Mouse (Mus musculus) forebrain, embryonic 13.5 days (tissue): ENCODE results near the gene Brca2. TPM values are rescaled to one million over a fixed set of nuclear protein-coding genes. Genes with fewer than 3 reads are reported as not detected.
A peak's percentile ranks its signal among the peaks of the same experiment; 100 is the strongest.
"Not testable (repeated sequence)": the region's sequence is repeated elsewhere in the genome, so short reads cannot be mapped to it uniquely, and the experiment has no call there.

Source experiments
- ATAC-seq: fragments of 200-750 bp; cut with Nextera tagmentation; 2 replicates; pipeline ENCODE4 v1.8.0; 2017
- H3K27ac ChIP-seq: fragments of 300-500 bp; sonication (generic); 2 replicates; pipeline ENCODE4 v1.5.1; 2015; ENCODE audit warnings: inconsistent platforms, mild to moderate bottlenecking, moderate library complexity
- H3K27me3 ChIP-seq: fragments of 300-500 bp; sonication (generic); 2 replicates; pipeline ENCODE4 v1.6.1; 2015; ENCODE audit warnings: mild to moderate bottlenecking, inconsistent platforms
- H3K36me3 ChIP-seq: fragments of 300-500 bp; sonication (generic); 2 replicates; pipeline ENCODE4 v1.6.1; 2015; ENCODE audit warnings: mild to moderate bottlenecking, inconsistent platforms; ENCODE audit not compliant: poor library complexity, severe bottlenecking
- H3K4me1 ChIP-seq: fragments of 300-500 bp; sonication (generic); 2 replicates; pipeline ENCODE4 v1.6.1; 2015; ENCODE audit warnings: inconsistent platforms
- H3K4me2 ChIP-seq: fragments of 300-500 bp; sonication (generic); 2 replicates; pipeline ENCODE4 v1.6.1; 2015; ENCODE audit warnings: inconsistent platforms, mild to moderate bottlenecking, moderate library complexity
- H3K4me3 ChIP-seq: fragments of 300-500 bp; sonication (generic); 2 replicates; pipeline ENCODE4 v1.5.1; 2015; ENCODE audit warnings: mild to moderate bottlenecking, inconsistent platforms
- H3K9ac ChIP-seq: fragments of 300-500 bp; sonication (generic); 2 replicates; pipeline ENCODE4 v1.6.1; 2015; ENCODE audit warnings: mild to moderate bottlenecking, inconsistent platforms
- H3K9me3 ChIP-seq: fragments of 300-500 bp; sonication (generic); replicated peaks from 2 replicates; pipeline ENCODE4 v1.6.1; 2016; ENCODE audit warnings: inconsistent platforms
- WGBS: fragments of 180-500 bp; shearing (Covaris S2); methylation state at CpG from one replicate; pipeline ENCODE4 v1.1.7; 2015; 5-methylcytosine and 5-hydroxymethylcytosine counted together
- polyA plus RNA-seq: library from polyadenylated mRNA; unstranded; fragments of >200 nt; fragmentation: Nextera tagmentation; extraction: Ambion mirVana; gene quantifications from 2 replicates; pipeline ENCODE4 v1.2.1, GENCODE M21; 2015

The Brca2 gene
- 23.9 and 29.0 TPM in 2 replicates for polyA plus RNA-seq

DNA sequence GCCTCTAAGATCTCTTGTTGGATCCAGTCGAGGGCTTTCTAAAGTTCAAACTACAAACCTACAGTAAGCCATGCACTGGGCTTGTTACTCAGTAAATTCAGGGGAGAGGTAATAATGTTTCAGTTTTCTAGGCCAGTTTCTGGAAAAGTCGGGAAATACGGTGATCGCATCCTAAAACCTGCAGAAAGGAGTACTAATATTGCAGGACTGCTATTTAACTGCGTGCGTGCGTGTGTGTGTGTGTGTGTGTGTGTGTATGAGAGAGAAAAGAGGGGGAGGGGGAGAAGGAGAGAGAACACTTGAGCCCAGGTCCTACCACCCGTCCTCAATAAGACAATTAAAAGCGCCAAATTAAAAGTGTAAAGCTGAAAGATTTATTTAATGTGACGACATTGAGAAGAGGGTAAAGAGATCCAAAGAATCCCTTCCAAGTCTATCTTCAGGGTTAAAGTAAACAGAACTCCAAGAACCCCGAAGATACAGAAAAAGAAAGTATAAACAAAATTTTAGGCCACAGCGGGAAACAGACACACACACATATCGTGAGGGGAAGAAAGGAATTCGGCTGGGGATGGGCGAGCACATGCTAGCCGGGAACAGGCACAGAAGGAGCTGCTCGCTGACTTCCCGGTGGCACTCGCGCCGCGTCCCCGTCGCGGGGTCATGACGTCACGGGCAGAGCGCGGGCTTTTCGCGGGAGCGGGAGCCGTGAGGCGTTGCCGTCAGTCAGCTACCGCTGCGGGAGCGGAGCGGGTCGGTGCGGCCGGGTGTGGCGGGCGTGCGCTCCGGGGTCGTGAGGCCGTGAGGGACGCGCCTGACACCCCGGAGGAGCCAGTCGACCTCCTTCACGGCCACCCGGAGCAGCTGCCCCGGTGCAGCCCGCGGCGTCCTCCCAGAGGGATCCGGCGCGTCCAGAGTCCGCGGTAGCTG lies at the start of gene Brca2:
Gene Brca2, plus strand, starts transcription at position 694 of the 930 bp plus-strand sequence.
- Histone ChIP-seq H3K4me1 (peaks cover 17% of the 10 kb centered on the region), H3K27ac (peak within 1 kb of the TSS; percentile 44), H3K27me3 (no peaks in the 10 kb centered on the region), H3K9ac (peak within 1 kb of the TSS; percentile 85), H3K9me3 (no peaks in the 10 kb centered on the region), H3K4me3 (peak within 1 kb of the TSS; percentile 73), H3K4me2 (peak within 1 kb of the TSS; percentile 66), H3K36me3 (no peaks in the 10 kb centered on the region)
- WGBS, result 6% methylated on average over 59 of the region's 63 CpGs
- peak; percentile 98 for ATAC-seq

GRCm38 (mm10) chr5:150477364-150477763 lies 45.1 kb upstream of the Brca2 start:
- H3K36me3 ChIP-seq, result peaks cover 23% of the 10 kb centered on the region; the same call in 1 of the 2 replicates

GRCm38 (mm10) chr5:150478612-150479011 lies 43.8 kb upstream of the Brca2 start:
- Histone ChIP-seq H3K36me3 (peaks cover 16% of the 10 kb centered on the region; the same call in 1 of the 2 replicates), H3K27ac (no peak overlapping the region), H3K9ac (no peak overlapping the region), H3K4me2 (no peak overlapping the region), H3K4me3 (no peak overlapping the region), H3K9me3 (no peaks in the 10 kb centered on the region), H3K4me1 (no peaks in the 10 kb centered on the region), H3K27me3 (no peaks in the 10 kb centered on the region)
- 85% methylated on average over 4 of the region's 4 CpGs for WGBS
- no peak for ATAC-seq

More at GRCm38 (mm10) chr5:150477364-150477763, 45.1 kb upstream of the Brca2 start:
- no peak overlapping the region for H3K4me2 ChIP-seq
- WGBS, result 89% methylated on average over 4 of the region's 4 CpGs
- H3K4me1 ChIP-seq, result no peaks in the 10 kb centered on the region
- no peaks in the 10 kb centered on the region for H3K9me3 ChIP-seq
- no peaks in the 10 kb centered on the region for H3K27me3 ChIP-seq
- ATAC-seq, result no peak
- H3K27ac ChIP-seq, result no peak overlapping the region
- no peak overlapping the region for H3K9ac ChIP-seq
- no peak overlapping the region for H3K4me3 ChIP-seq

GRCm38 (mm10) chr5:150485198-150485597 lies 37.2 kb upstream of the Brca2 start:
- no peak overlapping the region for H3K9ac ChIP-seq
- H3K27ac ChIP-seq, result no peak overlapping the region
- no peak overlapping the region for H3K4me3 ChIP-seq
- 0 out of 2 replicates have a peak, but pooled peaks cover 16% of the 10 kb centered on the region for H3K36me3 ChIP-seq
- H3K4me2 ChIP-seq, result no peak overlapping the region
- H3K27me3 ChIP-seq, result no peaks in the 10 kb centered on the region
- H3K4me1 ChIP-seq, result no peaks in the 10 kb centered on the region
- 78% methylated on average over 3 of the region's 3 CpGs for WGBS
- no peaks in the 10 kb centered on the region for H3K9me3 ChIP-seq
- no peak for ATAC-seq

DNA sequence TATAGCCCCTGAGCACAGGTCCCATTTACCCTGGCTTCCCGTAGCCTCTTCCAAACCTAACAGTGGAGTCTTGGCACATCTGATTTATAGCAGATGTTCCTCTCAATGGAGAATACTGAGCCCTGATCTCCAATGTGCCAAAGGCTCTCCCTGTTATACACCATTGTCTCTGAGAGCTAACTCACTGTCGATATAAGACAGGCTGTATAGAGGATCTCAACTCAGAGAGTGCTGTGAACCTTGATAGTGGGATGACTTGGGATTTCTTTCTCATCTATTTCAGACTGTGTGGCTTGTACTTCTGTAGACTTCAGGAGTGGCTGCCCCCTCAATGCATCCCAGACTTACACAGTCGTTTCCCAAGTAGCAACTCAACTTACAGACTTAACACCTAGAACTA lies 32.1 kb upstream of the Brca2 start:
- Histone ChIP-seq H3K4me2 (no peak overlapping the region), H3K27me3 (no peaks in the 10 kb centered on the region), H3K9me3 (no peaks in the 10 kb centered on the region), H3K36me3 (0 out of 2 replicates have a peak, but pooled peaks cover 2% of the 10 kb centered on the region), H3K4me3 (no peak overlapping the region), H3K27ac (no peak overlapping the region), H3K9ac (no peak overlapping the region), H3K4me1 (no peaks in the 10 kb centered on the region)
- WGBS, result 88% methylated on average over 3 of the region's 3 CpGs
- no peak for ATAC-seq

- Histone ChIP-seq H3K27ac (no peak overlapping the region), H3K27me3 (no peaks in the 10 kb centered on the region), H3K4me3 (no peak overlapping the region), H3K4me1 (no peaks in the 10 kb centered on the region), H3K9ac (no peak overlapping the region), H3K9me3 (no peaks in the 10 kb centered on the region), H3K36me3 (peaks cover 8% of the 10 kb centered on the region), H3K4me2 (no peak overlapping the region)
- WGBS, result 81% methylated on average over 8 of the region's 8 CpGs
- ATAC-seq, result no peak
These were observed 31.6 kb upstream of the Brca2 start for GRCm38 (mm10) chr5:150490821-150491220.

DNA sequence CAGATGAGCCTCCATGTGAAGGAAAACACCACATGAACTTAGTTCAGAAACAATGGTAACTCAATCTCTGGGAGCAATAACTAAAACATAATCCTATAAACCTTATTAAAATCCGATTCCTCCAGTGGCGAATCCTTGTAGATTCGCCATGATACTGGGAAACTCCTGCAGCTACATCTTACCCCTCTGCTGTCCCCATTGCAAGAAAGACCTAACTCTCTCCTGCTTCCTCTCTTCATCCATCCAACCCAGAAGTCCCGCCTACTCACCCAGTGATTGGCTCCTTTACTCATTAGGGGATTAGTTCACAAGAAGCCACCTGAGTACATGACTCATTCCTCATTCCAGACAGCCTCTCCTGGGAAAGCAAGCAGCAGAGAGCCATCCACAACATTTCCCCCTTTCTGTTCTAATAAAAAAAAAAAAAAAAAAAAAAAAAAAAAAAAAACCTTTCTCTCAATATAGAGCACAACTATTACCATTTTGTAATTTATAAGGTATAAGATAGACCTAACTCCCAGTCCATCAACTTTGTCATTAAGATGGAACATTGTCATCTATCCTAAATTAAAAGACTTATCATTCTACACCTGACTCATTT lies 30.8 kb upstream of the Brca2 start:
- not testable (repeated sequence) for H3K9ac ChIP-seq

DNA sequence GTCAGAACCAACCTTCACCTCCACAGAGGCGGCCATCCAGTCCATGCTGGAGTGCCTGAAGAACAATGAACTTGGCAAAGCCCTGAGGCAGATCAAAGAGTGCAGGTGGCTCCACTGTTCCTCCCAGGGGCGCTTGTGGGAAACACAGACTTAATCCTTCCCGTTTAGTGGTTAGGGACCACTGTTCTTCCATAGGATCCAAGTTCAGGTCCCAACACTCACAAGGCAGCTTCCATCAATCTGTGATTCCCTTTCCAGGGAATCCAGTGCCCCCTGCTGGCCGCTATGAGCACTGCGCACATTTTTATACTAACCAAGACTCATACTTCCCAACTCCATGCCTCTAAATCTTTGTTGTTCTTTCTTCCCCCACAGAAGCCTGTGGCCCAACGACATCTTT lies 26.6 kb upstream of the Brca2 start:
- H3K9ac ChIP-seq, result no peak overlapping the region
- H3K27ac ChIP-seq, result no peak overlapping the region
- no peak overlapping the region for H3K4me2 ChIP-seq
- no peaks in the 10 kb centered on the region for H3K9me3 ChIP-seq
- ATAC-seq, result no peak
- peaks cover 12% of the 10 kb centered on the region for H3K36me3 ChIP-seq
- 45% methylated on average over 6 of the region's 6 CpGs for WGBS
- H3K4me3 ChIP-seq, result no peak overlapping the region
- no peaks in the 10 kb centered on the region for H3K27me3 ChIP-seq
- H3K4me1 ChIP-seq, result no peaks in the 10 kb centered on the region

More for the DNA sequence above, 30.8 kb upstream of the Brca2 start:
- not testable (repeated sequence) for H3K4me2 ChIP-seq, H3K27ac ChIP-seq, H3K27me3 ChIP-seq, H3K9me3 ChIP-seq, ATAC-seq, H3K4me1 ChIP-seq, H3K4me3 ChIP-seq
- 90% methylated on average over 4 of the region's 4 CpGs for WGBS
- H3K36me3 ChIP-seq, result peaks cover 12% of the 10 kb centered on the region

DNA sequence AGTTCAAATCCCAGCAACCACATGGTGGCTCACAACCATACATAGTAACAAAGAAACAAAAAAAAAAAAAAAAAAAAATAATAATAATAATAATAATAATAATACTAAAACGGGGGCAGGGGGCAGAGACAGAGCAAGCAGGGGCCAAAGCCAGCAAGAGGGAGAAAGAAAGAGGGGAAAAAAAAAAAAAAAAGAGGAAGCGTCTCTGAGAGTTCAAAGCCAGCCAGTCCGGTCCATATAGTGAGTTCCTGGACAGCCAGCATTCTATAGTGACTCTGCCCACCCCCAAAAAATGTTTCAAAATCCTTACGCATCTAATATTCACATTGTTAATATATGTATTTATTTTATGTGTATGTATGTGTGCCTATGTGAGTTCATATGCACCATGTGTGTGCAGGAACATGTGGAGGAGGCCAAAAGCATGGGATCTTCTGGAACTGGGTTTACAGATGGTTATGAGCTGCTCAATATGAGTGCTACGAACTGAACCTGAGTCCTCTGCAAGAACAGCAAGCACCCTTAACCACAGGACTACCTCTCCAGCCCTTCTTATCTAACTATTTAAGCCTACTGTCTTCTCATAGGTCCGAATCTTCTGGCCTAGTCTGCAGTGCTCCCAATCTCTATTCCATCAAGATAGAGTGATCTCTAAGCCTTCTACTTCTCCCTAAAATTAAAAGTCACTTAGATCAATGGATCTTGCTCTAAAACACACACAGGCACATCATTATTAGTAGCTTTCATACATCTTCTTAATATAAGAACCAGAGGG lies 11.8 kb upstream of the Brca2 start:
- Histone ChIP-seq H3K27me3 (no peaks in the 10 kb centered on the region), H3K4me1 (no peaks in the 10 kb centered on the region), H3K36me3 (no peaks in the 10 kb centered on the region), H3K4me2 (no peak overlapping the region), H3K27ac (no peak overlapping the region), H3K9ac (no peak overlapping the region), H3K4me3 (no peak overlapping the region), H3K9me3 (no peaks in the 10 kb centered on the region)
- WGBS, result 83% methylated on average over 6 of the region's 6 CpGs
- ATAC-seq, result no peak

GRCm38 (mm10) chr5:150513264-150513663 lies 9.2 kb upstream of the Brca2 start:
- no peak for ATAC-seq
- H3K36me3 ChIP-seq, result no peaks in the 10 kb centered on the region
- 76% methylated on average over 4 of the region's 4 CpGs for WGBS
- H3K4me3 ChIP-seq, result no peak overlapping the region
- no peaks in the 10 kb centered on the region for H3K9me3 ChIP-seq
- H3K27ac ChIP-seq, result no peak overlapping the region
- H3K4me2 ChIP-seq, result no peak overlapping the region
- H3K9ac ChIP-seq, result no peak overlapping the region
- no peaks in the 10 kb centered on the region for H3K27me3 ChIP-seq
- no peaks in the 10 kb centered on the region for H3K4me1 ChIP-seq

- ATAC-seq, result no peak
These were observed 8.4 kb upstream of the Brca2 start for GRCm38 (mm10) chr5:150514027-150514426.

GRCm38 (mm10) chr5:150518064-150518463 lies 4.4 kb upstream of the Brca2 start, which contains the start of gene Zar1l:
TSS of gene Zar1l (minus strand) at chr5:150518164.
- H3K27me3 ChIP-seq, result no peaks in the 10 kb centered on the region
- whole genome bisulfite sequencing, result 58% methylated on average over 4 of the region's 4 CpGs
- peaks cover 7% of the 10 kb centered on the region for H3K4me1 ChIP-seq
- no peak within 1 kb of the TSS for H3K4me2 ChIP-seq
- H3K36me3 ChIP-seq, result no peaks in the 10 kb centered on the region
- H3K9ac ChIP-seq, result no peak within 1 kb of the TSS
- no peak within 1 kb of the TSS for H3K4me3 ChIP-seq
- H3K9me3 ChIP-seq, result no peaks in the 10 kb centered on the region
- ATAC-seq, result no peak
- H3K27ac ChIP-seq, result no peak within 1 kb of the TSS

More at GRCm38 (mm10) chr5:150514027-150514426, 8.4 kb upstream of the Brca2 start:
- no peaks in the 10 kb centered on the region for H3K4me1 ChIP-seq
- WGBS, result 93% methylated on average over 1 of the region's 1 CpGs
- no peaks in the 10 kb centered on the region for H3K27me3 ChIP-seq
- no peak overlapping the region for H3K27ac ChIP-seq
- H3K9ac ChIP-seq, result no peak overlapping the region
- no peak overlapping the region for H3K4me3 ChIP-seq
- H3K4me2 ChIP-seq, result no peak overlapping the region
- no peaks in the 10 kb centered on the region for H3K9me3 ChIP-seq
- no peaks in the 10 kb centered on the region for H3K36me3 ChIP-seq
